Mouse (Mus musculus) G1E (cell line): ENCODE measurements around the gene Szrd1.

Experiments
- CTCF ChIP-seq: IDR thresholded peaks from 2 replicates; pipeline ENCODE4 v1.5.1; 2012; ENCODE audit warnings: low read depth, low read length, inconsistent platforms, mixed read lengths
- GATA1 ChIP-seq: IDR thresholded peaks from 2 replicates; pipeline ENCODE4 v1.6.1; 2012; ENCODE audit warnings: borderline replicate concordance, low read length, inconsistent platforms, mixed read lengths

- TF ChIP-seq CTCF, result no peak
- no peak for TF ChIP-seq GATA1
These were observed 18.9 kb downstream of the Szrd1 start for GRCm38 (mm10) chr4:141120700-141121099.
